ENCODE assay signal across 9 mouse cellular contexts in genomic region chr8:89272381-89272815, GRCm38 (mm10).
A peak's percentile ranks its signal among the peaks of the same experiment; 100 is the strongest.
DNase-seq lines count a peak whose midpoint lies in the region; ATAC-seq and TF ChIP-seq lines count a peak whose summit lies in the region.
"Had no signal": no experiment of that assay in that cellular context is flagged by ENCODE, and none has a peak within 500 bp of the region (broad histone marks: within the 10 kb centered on the region; RNA-seq: fewer than 3 reads in every experiment).

No protein-coding gene starts in this region.

- H3K9me3 ChIP-seq in heart, embryonic 13.5 days: no peaks in the 10 kb centered on the region
- no peaks in the 10 kb centered on the region for H3K9me3 ChIP-seq in lung, embryonic 14.5 days (ENCODE audit: low read depth, low read length)

- H3K4me3 ChIP-seq in cortical plate, adult 2 months (ENCODE audit: insufficient read depth, low read length): peak overlapping the region; percentile 22
- H3K4me3 ChIP-seq in heart, embryonic 13.5 days: peak overlapping the region; percentile 52
- H3K4me3 ChIP-seq in lung, embryonic 14.5 days (ENCODE audit: low read depth, low read length): peak overlapping the region; percentile 30

- H3K27me3 ChIP-seq in heart, embryonic 13.5 days (replicated peaks): peaks cover 34% of the 10 kb centered on the region
- peaks cover 7% of the 10 kb centered on the region for H3K27me3 ChIP-seq in lung, embryonic 14.5 days (ENCODE audit: insufficient read depth, low read length)
- H3K27me3 ChIP-seq: CH12.LX had no signal

- ATAC-seq in heart, embryonic 13.5 days (ENCODE audit: extremely low read depth, insufficient number of reproducible peaks, low FRiP score, low TSS enrichment): no peak
- peak; percentile 38; the same call in 1 of the 2 replicates for ATAC-seq in lung, embryonic 14.5 days (ENCODE audit: insufficient read depth)

- intact Hi-C loops in gastrocnemius, postnatal 14 days (cut with DNase I; ENCODE audit: low total_unique reads): no loop called here

- peak; percentile 4 for DNase-seq in gastrocnemius, postnatal 14 days
- DNase-seq in gastrocnemius, adult 8-10 months (ENCODE audit: low spot score in 2 of 2): no peak
- DNase-seq in layer of hippocampus, adult 18-20 months (ENCODE audit: low spot score in 2 of 2): peak; percentile 2 to 17
- peak; percentile 57 for DNase-seq in lung, embryonic 14.5 days
- peak; percentile 22 for DNase-seq in right cerebral cortex, postnatal 4 days
- DNase-seq in spleen, postnatal 36 days (ENCODE audit: low spot score in 2 of 2): no peak

- H3K9ac ChIP-seq in heart, embryonic 13.5 days: peak overlapping the region; percentile 69
- peak overlapping the region; percentile 20; the same call in 1 of the 2 replicates for H3K9ac ChIP-seq in lung, embryonic 14.5 days

- WGBS in heart, embryonic 13.5 days: 2% methylated on average over 28 of the region's 28 CpGs
- WGBS in lung, embryonic 14.5 days: under 1% methylated on average over 28 of the region's 28 CpGs

- no peaks in the 10 kb centered on the region for H3K36me3 ChIP-seq in heart, embryonic 13.5 days
- no peaks in the 10 kb centered on the region for H3K36me3 ChIP-seq in lung, embryonic 14.5 days (ENCODE audit: insufficient read depth)

- no peak for TF ChIP-seq CTCF in cortical plate, adult 2 months (IDR thresholded peaks at IDR 0.05; ENCODE audit: extremely low read depth, insufficient read depth, low read length)
- TF ChIP-seq CTCF in lung, embryonic 14.5 days (IDR thresholded peaks at IDR 0.05; ENCODE audit: low read depth): no peak

- H3K4me1 ChIP-seq in cortical plate, adult 2 months (ENCODE audit: control insufficient read depth, insufficient read depth, low read length): no peaks in the 10 kb centered on the region
- peaks cover 3% of the 10 kb centered on the region; the same call in 1 of the 2 replicates for H3K4me1 ChIP-seq in heart, embryonic 13.5 days
- no peaks in the 10 kb centered on the region for H3K4me1 ChIP-seq in lung, embryonic 14.5 days (ENCODE audit: insufficient read depth)

- no peak for TF ChIP-seq POLR2A in cortical plate, adult 2 months (IDR thresholded peaks at IDR 0.05; ENCODE audit: extremely low read depth, insufficient read depth, low read length)

- H3K27ac ChIP-seq in cortical plate, adult 2 months (ENCODE audit: insufficient read depth, low read length): no peak overlapping the region
- no peak overlapping the region for H3K27ac ChIP-seq in heart, embryonic 13.5 days (replicated peaks)
- H3K27ac ChIP-seq in lung, embryonic 14.5 days (ENCODE audit: low read depth): no peak overlapping the region

- peak overlapping the region; percentile 83 for H3K4me2 ChIP-seq in heart, embryonic 13.5 days
- peak overlapping the region; percentile 67 for H3K4me2 ChIP-seq in lung, embryonic 14.5 days

Comparison
In these comparisons a context has a peak if more than half of its experiments do, and no peak if none do; other contexts are left out.
1. DNase-seq: peak in gastrocnemius, postnatal 14 days (single experiment), layer of hippocampus, adult 18-20 months (2 of 2), lung, embryonic 14.5 days (single experiment) and right cerebral cortex, postnatal 4 days (single experiment); none in gastrocnemius, adult 8-10 months (0 of 2) and spleen, postnatal 36 days (0 of 2).
2. Peak in every context shown above with its lines, with median percentiles within 50 percentile points of each other: H3K4me3 ChIP-seq.